Mouse (Mus musculus) embryo, embryonic 10 days (tissue): ENCODE measurements around the gene C530008M17Rik.
"Not testable (repeated sequence)": the region's sequence is repeated elsewhere in the genome, so short reads cannot be mapped to it uniquely, and the experiment has no call there.

Source experiments
- DNase-seq: peaks from one replicate; pipeline ENCODE4 v3.0.0-alpha.2; 2015; ENCODE audit warnings: low spot score

C530008M17Rik gene

DNA sequence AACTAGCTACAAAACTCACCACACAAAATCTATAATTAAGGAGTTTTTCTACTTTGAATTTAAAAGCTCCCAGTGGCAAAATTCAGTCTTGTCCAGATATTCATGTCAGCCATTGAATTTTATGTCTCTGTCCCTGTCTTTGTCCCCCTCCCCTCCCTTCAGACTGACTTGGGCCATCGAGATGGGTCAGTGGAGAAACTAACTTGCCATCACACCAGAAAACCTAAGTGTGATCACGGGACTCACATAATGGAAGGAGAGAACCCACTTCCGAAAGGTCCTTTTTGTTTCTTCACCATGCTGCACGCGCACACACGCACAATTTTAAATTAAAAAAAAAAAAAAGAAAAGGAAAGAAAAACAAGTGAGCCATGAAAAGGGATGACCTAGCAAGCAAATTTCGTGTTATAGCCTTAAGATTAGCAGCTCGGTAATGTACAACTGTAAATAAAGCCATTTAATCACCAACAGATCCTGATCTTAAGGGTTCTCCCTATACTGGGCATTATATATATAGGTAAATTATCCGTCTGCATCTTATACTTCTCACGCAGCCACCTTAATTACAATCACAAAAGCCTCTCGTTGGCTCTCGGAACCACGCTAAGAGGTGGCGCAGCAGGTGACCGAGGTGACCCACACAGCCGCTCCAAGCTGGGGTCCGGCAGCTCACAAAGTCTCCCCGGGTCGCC lies 248.5 kb downstream of the C530008M17Rik start:
- DNase-seq: no peak

DNA sequence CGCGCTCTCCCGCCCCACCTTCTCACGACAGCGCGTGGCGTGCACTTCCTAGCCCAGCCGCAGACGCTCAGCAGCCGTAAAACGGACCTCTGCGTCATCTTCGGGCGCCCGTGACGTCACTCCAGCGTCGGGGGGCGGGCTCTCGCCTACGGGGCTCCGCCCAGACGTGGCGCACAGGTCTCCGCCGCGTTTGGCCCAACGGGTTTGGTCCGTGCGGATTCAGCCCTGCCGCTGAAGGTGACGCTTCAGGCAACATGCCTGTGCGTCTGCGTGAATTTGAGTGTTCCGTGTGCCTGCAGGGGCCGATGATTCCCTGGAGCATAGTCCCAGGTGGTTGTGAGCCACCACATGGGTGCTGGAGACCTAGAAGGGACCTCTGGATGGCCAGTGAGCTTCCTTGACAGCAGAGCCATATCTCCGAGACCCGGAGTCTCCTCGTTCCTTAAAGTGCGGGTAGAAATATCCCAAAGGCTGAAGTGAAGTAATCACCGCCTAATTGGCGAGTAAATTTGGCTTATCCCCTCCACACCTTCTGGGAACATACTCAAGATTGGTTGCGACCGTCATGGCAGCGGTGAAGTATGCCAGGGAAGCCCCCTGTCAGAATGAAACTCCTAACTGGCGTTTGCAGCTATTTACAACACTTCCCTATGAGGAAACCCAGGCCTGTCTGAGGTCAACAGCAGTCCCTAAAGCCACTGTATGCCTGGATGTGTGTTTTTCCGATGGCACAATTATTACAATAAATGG lies 249.3 kb downstream of the C530008M17Rik start, which contains the start of gene Aasdh:
Aasdh (minus strand) TSS at position 110 of the 750 bp plus-strand sequence.
- DNase-seq: peak; percentile 96

DNA sequence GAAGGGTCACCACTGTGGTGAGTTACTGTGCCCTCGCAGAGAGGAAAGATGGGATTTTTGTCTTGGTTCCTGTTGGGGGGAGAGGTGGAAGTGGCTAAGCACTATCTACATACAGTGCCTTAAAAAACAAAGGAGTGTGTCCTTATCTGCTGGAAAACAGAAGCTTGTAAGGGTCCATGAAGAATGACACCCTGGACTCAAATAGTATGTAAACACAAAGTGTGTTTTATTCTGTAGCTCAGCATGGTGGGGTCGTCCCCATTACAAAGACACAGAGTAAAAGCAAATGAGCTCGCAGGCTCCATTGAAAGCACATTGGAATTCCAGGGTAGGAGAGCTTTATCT lies 249.8 kb downstream of the C530008M17Rik start:
- DNase-seq: no peak

DNA sequence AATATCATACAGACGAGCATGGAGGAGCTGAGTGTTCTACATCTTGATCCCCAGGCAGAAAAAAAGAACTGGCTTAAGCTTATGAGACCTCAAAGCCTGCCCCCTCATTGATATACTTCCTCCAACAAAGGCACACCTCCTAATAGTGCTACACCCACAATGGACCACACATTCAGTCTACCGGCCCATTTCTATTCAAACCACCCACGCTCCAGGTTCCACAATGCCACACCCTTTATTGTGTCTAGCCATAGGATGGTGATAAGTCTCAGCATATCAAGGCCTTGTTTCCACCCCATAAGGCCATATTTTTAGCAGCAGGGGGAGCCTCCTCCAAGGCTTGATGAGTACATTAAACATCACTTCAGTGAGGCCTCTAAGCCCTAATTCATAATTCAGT lies 254.5 kb downstream of the C530008M17Rik start:
- no peak for DNase-seq

DNA sequence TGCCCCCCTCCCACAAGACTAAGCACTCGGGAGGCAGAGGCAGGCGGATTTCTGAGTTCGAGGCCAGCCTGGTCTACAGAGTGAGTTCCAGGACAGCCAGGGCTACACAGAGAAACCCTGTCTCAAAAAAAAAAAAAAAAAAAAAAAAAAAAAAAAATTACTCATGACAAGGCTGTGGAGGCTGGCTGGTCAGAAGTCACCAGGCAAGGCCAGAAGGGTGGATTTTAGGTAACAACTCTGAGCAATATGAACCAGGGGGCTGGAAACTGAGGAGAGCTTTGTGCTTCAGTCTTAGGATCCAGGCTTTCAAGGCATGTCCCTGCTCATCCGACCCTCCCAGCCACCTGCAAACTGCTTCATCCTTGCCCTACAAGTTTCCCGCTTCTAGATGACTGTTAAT lies 256.2 kb downstream of the C530008M17Rik start:
- not testable (repeated sequence) for DNase-seq

DNA sequence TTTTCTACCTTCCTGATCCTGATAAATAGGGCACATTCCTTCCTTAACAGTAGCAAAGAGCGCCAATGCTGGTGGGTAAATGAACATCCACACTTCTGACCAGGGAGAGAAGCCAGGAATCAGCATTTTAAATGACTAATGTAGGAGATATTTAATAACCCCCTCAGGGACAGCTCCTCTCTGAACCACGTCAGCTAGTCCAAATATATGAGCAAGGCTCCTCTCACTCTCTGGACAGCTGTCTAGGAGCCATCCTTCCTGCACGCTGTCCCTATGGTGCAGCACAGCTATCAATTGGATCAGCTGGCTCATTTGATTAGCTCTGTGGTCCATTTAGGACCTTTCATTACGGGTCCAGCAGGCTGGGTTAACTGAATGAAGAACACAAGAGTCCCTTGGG lies 266.5 kb downstream of the C530008M17Rik start:
- no peak for DNase-seq
